Mouse (Mus musculus): ENCODE results near the gene Vps13d.

Vps13d gene

GRCm38 (mm10) chr4:145051209-145051969, 143.4 kb downstream of the Vps13d start:
- in situ Hi-C loops (cut with MboI; ENCODE audit: unreplicated experiment in 2 of 2): loop anchor here (5.0 to 10.0 kb wide), 2 partner anchors 53 to 159 kb away; partner anchors contain the start of gene Dhrs3 (in 2 of the 2)

DNA sequence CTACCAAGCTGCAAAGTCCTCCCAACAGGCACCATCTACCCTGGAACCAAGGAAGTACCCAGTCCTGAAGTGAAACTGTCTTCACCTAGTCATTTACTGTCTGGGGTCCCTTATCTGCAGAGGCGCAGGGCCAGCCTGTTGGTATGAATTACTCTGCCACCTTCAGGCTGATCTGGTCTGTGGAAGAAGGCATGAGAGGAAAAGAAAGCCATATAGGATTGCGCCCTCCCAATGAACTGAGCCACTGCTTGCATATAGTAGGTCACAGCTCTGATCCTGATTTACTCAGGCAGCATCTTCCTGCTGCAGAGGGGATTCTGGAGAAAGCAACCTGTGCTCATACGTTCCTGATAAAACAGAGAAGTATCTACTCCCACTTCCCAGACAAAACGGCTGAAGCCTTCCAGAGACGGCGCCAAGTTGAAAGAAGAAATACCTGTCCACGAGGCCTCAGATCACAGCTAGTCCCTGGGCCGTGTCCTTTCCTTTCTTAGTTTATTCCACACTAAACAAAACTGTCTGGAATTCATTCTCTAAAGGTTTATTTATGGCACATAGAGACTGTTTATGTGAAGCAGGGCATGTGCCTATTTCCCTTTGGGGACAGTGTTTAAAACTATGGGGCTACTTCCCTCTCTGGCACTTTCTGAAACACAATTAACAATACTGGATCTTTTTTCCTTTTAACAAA, 144.1 kb downstream of the Vps13d start:
- in situ Hi-C loops (cut with MboI; ENCODE audit: unreplicated experiment in 2 of 2): loop anchor here (5.0 to 10.0 kb wide), 2 partner anchors 54 to 158 kb away; partner anchors contain the start of gene Dhrs3 (in 2 of the 2)

- in situ Hi-C loops (cut with MboI; ENCODE audit: unreplicated experiment in 2 of 2): no loop called here
These were observed 146.8 kb downstream of the Vps13d start for GRCm38 (mm10) chr4:145047964-145048363.

GRCm38 (mm10) chr4:145046032-145046401, 148.8 kb downstream of the Vps13d start:
- in situ Hi-C loops (cut with MboI; ENCODE audit: unreplicated experiment in 2 of 2): no loop called here

DNA sequence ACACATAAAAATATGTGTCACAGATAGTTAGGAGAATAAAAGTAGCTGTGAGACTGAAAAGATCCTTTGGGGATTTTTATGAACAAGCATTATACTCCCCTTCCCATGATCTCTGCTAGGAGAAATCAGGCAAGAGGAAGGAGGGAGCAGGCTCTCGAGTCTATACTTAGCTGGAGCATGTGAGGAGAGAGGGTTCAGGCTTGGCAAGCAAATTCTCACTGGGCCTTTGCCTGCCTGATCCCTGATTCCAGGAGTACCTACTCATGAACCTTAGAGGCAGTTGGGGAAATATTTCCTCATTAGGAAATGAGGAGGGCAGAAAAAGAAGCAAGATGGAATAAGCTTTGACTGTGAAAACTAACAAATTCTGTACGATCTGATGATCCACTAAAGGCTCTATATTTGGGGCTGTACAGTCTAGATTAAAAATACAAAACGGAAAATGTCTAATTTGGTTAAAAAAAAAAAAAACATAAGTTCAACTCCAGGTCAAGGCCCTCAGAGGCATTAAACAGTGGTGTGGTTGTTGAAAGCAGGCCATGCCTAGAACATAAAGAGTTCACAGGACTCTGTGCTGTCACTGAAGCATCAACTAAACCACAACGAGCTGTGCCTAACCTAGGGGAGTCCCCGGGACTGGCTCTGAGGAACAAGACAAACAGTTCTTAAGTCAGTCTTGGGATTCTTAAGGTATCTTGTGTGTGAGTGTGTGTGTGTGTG, 149.3 kb downstream of the Vps13d start:
- in situ Hi-C loops (cut with MboI; ENCODE audit: unreplicated experiment in 2 of 2): no loop called here

DNA sequence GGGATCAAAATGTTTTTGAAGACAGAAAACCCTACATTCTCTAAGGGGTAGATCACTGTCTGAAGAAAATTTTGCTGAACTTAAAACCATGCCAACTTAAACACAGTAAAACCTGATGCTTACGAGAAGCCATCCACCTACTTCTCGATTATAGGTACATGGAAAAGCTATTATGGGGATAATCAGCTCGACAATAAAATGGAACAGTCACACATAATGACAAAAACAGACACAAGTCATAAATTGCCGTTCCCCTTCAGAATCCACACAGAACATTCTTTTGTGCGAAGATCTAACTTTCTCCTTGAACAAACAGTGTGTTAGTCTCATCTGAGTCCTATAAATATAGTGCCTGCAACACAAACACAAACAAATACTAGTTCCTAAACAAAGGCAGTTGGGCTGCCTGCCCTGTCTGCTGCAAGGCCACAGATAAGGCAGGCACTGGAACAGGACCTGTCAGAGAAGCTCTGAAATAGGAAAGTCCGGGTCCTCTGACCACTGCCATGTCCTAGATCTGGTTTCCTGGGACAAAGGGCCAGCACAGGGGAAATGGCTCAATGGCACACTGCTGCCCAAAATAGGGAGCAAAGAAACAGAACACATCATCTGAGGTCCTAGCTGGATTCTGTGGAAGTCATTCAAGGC, 153.5 kb downstream of the Vps13d start:
- in situ Hi-C loops (cut with MboI; ENCODE audit: unreplicated experiment in 2 of 2): no loop called here

- in situ Hi-C loops (cut with MboI; ENCODE audit: unreplicated experiment in 2 of 2): no loop called here
These were observed 157.0 kb downstream of the Vps13d start for GRCm38 (mm10) chr4:145037631-145038416.

- in situ Hi-C loops (cut with MboI; ENCODE audit: unreplicated experiment in 2 of 2): no loop called here
These were observed 157.8 kb downstream of the Vps13d start for GRCm38 (mm10) chr4:145037006-145037405.

DNA sequence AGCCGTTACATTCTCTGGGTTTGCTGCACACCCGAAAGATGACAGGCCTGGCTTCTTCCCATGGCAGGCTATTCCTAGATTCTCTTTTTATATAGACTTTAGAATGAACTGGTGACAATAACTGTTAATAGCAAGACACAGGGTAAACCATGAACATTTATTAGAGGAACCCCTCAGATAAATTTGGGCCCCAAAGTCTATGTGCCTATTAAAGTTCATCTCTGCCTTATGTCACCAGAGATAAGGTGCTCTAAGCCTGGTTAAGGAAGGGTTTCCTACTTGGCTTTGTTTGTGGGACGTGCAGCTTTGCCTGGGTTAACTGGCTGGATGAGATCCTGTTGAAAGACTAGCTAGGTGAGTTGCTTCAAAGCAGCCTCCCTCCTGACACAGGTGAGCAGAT, 159.4 kb downstream of the Vps13d start:
- in situ Hi-C loops (cut with MboI; ENCODE audit: unreplicated experiment in 2 of 2): no loop called here

DNA sequence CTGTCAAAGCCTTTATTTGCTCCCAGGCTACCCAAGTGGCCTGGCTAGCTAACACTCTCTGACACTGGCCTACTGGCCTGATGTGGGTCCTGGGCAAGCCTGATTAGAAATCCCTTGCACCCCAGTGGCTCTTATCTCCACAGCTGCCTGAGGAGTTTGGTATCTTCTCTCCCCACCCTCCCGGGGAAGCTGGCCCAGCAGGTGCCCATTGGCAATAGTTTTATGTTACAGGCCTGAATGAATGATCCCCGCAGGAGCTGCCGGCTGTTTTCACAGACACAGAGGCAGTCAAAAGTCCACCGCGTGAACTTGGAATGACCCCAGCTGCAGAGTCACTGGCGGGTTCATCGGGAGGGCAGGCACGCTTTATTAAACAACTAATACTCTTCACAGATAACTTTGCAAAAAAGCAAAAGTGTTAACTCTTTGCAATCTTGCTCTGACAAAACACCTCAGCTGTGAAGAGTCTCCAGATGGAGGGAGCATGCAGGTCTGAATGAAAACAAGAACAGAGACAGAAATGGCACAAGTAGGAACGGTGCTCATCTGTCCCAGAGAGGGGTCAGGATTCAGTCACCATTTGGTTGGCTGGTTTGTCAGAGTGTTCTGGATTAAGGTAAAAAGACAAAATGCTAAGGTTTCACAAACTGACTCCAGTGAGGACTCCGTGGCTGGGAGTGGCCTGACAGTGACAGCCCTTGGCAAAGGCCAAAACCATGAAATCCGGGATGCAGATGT, 160.1 kb downstream of the Vps13d start:
- in situ Hi-C loops (cut with MboI; ENCODE audit: unreplicated experiment in 2 of 2): no loop called here

DNA sequence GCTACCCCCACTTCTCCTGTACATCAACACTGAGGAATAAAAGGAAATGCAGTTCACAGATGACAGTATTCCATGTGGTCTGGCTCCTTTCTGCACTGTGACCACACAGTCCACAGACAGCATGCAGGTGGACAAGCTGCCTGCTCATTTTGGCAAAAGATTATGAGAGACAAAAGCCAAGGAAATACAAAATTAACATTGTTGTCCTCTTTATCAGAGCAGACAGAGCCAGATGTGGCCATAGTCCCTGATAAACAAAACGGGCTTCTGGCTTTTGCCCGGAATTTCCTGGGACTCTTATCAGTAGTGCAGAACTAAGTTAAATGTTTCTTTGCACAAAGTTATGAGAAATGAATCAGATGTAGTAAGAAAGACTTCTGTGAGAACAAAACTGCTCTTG, 161.4 kb downstream of the Vps13d start:
- in situ Hi-C loops (cut with MboI; ENCODE audit: unreplicated experiment in 2 of 2): no loop called here

- in situ Hi-C loops (cut with MboI; ENCODE audit: unreplicated experiment in 2 of 2): no loop called here
These were observed 162.2 kb downstream of the Vps13d start for GRCm38 (mm10) chr4:145032637-145033036.

GRCm38 (mm10) chr4:145031510-145031909, 163.3 kb downstream of the Vps13d start:
- in situ Hi-C loops (cut with MboI; ENCODE audit: unreplicated experiment in 2 of 2): no loop called here

DNA sequence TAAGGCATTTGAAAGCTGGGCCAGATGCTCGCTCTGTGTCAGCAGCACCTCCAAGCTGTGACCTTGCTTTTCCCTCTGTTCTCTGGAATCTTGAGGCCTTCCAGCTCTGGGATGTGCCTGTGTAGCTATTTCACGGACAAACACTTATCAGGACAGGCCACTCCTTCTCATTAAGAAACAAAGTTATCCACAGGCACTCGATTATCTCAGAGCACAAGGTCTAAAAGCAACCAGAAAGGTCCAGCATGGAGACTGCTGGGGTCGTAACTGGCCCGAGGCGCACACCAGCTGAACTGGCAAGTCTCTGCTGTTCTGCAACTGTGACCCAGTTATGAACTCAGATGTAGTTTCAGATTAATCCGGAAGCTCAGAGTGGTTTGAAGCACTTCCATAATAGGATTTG, 168.4 kb downstream of the Vps13d start:
- in situ Hi-C loops (cut with MboI; ENCODE audit: unreplicated experiment in 2 of 2): no loop called here

GRCm38 (mm10) chr4:145025409-145025762, 169.4 kb downstream of the Vps13d start:
- in situ Hi-C loops (cut with MboI; ENCODE audit: unreplicated experiment in 2 of 2): no loop called here

DNA sequence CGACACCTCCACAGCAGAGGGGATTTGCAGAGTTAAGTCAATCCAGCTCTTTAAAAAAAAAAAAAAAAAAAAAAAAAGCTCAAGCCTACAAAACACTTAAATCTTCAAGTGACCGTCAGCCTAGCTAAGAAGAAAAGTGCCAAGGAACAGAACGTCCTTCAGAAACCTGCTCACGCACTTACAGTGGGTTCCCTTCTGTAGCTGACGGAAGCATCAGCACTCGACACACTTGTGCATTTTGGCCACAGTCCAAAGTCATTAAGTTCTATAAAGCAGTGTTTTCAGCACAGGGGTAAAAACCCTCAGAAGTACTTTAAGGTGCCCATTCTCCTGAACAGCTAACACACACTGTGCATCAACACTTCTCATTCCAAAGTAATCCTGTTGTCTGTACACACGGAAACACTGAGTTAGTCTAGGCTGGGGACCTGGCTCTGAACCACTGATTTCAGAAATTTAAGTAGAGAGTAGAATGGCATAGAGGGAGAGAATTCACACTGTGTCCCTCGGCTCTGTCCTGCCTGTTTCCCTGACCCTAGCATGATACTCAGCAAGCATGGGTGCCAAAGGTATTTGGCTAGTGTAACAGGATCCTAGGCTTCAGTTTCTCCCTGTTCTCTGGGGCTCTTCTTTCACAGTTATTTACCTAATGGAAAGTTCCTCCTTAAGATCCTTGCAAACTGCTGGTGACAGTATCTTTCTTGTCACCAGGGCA, 170.0 kb downstream of the Vps13d start:
- in situ Hi-C loops (cut with MboI; ENCODE audit: unreplicated experiment in 2 of 2): loop anchor here in 1 of 2 experiments (25.0 kb wide), 1 partner anchor 212 kb away; the partner anchor contains the start of gene Tnfrsf1b

DNA sequence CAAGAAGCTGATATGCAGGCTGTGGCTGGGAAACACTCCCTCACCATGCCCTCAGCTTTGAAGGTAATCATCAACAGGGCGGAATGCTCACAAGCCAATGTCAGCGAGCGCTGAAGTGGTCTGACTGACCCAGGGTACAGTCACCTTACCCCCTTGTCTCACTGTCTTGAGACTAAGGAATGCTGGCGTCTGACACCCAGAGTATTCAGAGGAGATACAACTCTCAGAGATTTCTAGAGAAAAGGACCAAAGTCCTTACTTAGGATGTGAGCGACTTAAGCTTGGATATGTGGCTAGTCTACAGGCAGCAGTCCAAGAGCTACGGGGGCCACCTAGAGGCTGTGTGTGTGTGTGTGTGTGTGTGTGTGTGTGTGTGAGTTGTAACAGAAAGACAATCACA, 170.9 kb downstream of the Vps13d start:
- in situ Hi-C loops (cut with MboI; ENCODE audit: unreplicated experiment in 2 of 2): loop anchor here in 1 of 2 experiments (25.0 kb wide), 1 partner anchor 213 kb away; the partner anchor contains the start of gene Tnfrsf1b

DNA sequence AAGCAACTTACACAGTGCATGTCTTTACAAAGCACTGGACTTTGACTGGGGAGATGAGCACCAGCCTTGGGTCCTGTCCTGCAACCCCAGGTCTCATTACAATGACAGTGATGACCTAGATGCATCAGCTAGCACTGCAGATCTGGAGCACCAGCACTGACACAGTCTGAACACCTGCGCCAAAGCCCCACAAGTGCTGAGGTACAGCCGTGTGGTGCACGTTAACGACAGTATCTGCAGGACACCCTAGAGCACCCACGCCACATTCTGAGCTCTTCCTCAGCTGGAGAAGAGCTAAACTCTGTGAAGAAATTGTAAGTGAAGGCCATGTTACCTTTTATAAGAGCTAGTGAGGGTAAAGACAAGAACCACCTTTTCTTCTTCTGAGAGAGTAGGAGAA, 172.0 kb downstream of the Vps13d start:
- in situ Hi-C loops (cut with MboI; ENCODE audit: unreplicated experiment in 2 of 2): loop anchor here in 1 of 2 experiments (25.0 kb wide), 1 partner anchor 214 kb away; the partner anchor contains the start of gene Tnfrsf1b
